Mouse (Mus musculus) 416B (cell line): ENCODE data around the gene Six5.
A peak's percentile ranks its signal among the peaks of the same experiment; 100 is the strongest.

Source experiments
- DNase-seq: peaks from one replicate; pipeline ENCODE4 v3.0.0; 2011; ENCODE audit warnings: low read depth

The Six5 gene

DNA sequence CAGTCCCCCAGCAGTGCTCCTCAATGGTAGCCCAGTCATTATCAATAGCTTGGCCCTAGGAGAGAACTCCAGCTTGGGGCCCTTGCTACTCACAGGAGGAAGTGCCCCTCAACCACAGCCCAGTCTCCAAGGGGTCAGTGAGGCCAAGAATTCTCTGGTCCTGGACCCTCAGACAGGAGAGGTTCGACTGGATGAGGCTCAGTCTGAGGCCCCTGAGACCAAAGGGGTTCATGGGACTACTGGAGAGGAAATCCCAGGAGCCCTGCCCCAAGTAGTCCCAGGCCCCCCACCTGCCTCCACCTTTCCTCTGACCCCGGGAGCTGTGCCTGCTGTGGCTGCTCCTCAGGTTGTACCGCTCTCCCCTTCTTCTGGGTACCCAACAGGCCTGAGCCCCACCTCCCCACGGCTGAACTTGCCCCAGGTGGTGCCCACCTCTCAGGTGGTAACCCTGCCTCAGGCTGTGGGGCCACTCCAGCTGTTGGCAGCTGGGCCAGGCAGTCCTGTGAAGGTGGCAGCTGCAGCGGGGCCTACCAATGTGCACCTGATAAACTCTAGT is 2.1 kb downstream of the Six5 start:
- no peak for DNase-seq

DNA sequence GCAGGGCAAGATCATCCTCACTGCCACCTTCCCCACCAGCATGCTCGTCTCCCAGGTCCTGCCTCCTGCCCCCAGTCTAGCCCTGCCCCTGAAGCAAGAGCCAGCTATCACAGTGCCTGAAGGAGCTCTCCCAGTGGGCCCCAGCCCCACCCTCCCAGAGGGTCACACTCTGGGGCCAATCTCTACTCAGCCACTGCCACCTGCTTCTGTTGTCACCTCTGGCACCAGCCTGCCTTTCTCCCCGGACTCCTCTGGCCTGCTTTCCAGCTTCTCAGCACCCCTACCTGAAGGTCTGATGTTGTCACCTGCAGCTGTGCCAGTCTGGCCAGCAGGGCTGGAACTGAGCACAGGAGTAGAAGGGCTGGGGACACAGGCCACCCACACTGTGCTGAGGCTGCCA is 2.8 kb downstream of the Six5 start:
- DNase-seq: no peak

DNA sequence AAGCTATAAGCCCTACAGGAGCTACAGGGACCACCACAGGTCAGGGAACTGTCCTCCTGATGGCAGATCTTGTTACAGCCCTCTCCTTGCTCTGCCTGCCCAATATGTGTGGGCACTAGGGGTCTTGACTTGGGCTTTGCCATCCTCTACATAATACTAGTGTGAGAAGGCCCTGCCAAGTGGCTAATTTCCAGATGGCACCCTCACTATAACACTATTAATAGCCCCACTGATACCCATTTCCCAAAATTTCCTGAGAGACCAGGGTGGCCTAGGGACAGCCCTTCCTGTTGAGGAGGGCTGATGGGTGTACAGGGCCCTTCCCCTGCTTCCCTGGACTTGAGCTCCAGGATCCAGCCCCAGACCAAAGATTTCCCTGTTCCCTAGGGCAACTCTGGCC is 3.5 kb downstream of the Six5 start:
- DNase-seq: no peak

DNA sequence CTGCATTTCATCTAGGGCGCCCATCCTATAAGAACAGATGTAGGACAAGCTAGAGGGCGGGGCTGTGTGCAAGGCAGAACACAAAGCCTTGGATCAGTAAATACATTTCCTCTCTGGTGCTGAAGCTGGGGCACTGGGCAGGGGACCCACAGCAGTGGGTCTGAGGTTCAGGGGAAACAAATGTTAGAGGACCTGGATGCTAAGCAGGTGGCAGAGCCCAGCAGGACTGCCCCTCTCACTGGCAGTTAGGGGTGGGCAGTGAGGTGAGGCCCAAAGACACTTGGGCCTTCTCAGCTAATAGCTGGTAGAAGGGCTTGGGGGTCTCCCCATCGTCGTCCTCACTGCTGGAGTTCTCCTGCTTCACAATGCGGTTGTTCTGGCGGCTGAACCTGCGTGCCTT is 4.4 kb downstream of the Six5 start:
- no peak for DNase-seq

DNA sequence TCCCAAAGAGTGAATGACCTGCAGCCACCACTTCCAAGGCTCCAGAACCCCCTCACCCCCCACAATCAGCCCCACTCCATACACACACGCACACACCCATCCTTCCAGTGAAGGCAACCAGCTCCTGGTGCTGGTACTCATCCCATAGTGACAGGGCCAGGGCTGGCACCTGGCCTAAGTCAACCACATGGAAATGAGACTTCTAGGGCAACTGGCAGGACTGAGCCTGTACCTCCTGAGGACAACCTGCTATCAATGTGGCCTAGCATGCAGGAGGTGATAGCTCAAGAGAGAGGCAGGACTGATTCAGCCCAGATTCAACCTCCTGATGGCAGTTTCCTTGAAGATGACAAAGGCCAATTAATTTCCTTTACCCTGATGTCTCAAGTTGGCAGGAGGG is 5.9 kb downstream of the Six5 start:
- no peak for DNase-seq

DNA sequence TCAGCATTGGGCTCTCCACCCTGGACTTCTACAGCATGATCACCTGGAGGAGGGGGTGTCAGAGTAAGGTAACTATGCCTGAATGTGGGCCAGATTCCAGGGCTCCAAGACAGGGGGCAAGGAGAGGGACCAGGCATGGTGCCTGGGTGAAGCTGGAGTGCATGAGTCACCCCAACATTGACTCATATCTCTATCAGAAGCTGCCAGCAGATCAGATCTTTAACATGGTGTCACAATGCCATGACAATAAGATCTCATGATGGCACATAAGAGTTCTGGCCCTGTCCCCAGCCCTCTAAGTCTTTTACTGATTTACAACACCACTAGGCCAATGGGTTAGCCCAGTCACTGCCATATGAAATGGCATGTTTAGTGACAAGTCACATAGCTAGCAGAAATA is 9.3 kb downstream of the Six5 start:
- peak; percentile 80 for DNase-seq

DNA sequence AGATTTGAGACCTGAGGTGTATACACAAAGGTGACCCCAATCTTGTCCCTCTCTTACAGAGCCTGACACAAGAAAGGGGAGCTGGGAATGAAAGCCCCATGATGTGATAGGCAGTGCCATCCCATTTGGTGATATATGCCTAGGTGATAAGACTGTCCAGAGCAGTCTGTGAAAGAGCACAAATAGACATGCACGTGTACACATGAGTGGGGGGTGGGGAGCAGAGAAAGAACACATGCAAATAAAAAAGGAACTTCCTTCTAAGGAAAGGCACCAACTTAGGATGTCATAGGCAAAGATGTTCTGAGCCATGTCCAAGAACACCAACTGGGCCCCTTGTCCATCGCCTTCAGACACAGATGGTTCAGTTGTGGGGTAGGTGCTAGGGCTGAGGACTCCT is 10.1 kb downstream of the Six5 start:
- DNase-seq: no peak

DNA sequence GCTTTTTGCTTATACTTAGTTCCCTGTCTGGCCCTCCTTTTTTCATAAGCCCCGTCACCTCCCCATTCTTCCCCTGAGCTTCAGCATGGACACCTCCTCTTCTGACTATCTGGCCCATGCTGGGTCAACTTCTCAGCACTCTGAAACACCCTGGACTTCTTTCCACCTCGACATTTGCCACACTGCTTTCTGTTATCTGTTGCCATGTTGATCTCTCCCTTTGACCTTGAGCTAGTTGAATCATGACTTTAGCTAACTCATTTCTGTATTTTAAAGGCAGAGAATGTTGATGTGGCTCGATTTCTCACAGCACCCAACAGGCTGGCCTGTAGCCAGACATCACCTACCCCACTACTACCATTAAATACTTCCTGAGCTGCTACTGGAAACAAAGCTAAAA is 13.0 kb downstream of the Six5 start:
- DNase-seq: no peak

DNA sequence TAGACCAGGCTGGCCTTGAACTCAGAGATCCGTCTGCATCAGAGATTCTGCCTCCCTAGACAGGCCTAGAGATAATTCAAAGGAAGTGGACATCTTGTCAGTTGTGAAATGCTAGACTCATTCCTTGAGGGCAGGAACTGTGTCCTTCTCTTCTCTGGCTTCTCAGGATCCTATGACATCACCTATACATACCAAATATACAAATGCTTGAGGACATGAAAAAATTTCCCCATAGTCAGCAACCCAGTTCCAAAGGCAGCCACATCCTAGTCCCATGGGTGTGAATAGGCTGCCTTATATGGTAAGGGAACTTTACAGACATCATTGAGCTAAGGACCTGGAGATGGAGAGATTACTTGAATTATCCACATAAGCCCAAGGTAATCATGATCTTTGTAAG is 15.2 kb downstream of the Six5 start:
- DNase-seq: no peak

DNA sequence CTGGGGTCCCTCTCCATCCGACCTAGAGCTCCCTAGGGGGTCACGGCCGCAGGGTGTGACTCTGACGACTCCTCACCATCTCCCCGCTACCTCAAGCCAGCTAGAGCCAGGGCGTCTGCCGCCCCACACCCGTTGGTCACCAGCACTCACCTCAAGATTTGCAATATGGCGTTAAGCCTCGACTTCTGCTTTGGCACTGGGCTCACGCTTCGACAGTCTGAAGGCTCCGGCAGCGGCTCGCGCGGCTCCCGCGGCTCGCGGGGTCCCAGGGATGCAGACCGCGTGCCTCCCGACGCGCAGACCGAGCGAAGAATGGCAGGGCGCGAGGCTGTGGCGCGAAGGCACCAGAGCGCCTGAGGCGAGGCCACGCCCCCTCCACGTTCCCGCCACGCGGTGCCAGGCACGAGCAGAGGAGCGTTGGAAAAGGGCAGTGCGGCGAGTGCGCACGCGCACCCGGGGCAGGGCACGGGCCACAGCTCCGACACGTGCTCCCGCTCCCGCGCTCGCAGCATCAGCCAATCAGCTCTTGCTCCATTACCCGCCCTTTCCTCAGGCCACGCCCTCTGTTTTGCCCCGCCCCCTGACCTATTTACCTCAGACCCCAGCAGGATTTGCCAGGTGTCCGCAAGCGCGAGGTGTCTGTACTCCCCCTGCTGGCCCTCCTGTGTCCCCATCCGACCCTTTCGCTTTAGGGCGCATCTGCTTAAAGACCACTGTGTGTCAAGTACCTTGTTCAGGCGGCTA is 23.8 kb downstream of the Six5 start, which contains the start of gene Gm4969:
Gm4969 (minus strand) TSS at position 341 of the 744 bp plus-strand sequence.
- no peak for DNase-seq

DNA sequence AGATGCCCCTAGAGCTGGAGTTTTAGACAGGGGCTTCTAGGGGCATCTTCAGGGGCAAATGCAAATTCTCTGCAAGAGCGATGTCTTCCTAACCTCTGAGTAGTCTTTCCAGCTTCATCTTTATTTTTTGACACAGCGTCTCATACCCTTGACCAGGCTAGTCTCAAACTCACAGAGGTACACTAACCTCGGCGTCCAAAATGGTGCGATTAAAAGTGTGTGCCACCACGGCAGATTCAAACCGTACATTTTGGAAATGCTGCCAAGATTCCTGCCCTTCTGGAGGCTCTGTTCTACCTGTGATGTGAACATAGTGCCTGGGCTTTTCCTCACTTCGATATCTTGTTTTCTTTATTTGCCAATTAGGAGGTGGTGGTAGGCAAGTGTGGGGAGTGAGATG is 24.7 kb downstream of the Six5 start:
- DNase-seq: no peak

DNA sequence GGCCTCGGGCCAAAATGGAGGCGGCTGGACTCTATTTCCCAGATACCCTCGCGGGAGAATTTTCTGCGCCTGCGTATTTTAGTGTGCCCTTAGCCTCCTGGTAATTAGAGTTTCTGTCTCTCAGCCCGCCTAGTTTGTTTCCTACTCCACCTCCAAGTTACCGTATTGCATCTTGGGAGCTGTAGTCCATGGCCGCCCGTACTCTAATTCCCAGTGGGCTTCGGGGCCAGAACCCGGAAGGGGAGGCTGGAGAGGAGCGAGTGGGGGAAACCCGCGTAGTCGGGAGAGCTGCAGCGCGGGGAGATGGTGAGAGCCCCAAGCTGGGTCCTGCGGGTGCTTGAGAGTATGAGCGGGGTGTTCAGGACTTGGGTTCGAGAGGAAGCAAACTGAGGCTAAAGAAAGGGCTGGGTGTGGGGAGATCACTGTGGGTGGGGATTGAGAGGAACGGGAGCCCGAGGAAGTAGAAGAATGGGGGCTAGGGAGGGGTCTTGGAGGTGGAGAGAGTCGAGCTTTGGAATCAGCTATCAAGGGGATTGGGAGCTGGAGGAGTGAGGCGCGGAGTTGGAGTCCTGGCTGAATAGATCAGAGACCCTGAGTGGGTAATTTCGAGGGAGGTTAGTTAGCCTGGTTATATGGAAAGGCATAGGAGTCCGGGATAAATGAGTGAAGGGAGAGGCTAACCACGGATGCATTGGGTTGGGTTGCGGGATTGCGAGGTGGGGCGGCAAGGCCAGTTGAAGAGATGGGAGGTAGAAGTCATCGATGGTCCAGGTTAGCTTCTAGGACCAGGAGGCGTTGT is 25.4 kb downstream of the Six5 start, which contains the start of gene Fbxo46:
Fbxo46 (plus strand) TSS at position 229 of the 799 bp plus-strand sequence.
- DNase-seq: peak; percentile 98

DNA sequence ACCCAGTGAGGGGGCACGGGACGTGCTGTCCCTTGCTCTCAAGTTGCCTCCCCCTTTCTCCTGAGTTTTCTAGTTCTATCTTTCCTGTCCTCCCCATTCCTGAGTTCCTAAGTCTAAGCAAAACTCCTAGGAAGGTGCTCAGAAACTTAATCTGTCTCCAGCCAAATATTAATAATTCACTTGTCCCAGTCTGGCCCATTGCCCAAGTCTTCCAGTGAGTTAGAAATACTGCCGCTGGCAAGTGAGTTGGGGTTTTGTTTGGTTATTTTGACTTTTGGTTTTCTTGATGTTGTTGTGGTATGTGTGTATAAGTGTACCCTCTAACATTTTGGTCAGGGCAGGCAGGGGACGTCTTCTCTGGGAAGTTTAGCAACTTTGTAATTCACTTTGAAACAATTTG is 27.3 kb downstream of the Six5 start:
- DNase-seq: no peak

DNA sequence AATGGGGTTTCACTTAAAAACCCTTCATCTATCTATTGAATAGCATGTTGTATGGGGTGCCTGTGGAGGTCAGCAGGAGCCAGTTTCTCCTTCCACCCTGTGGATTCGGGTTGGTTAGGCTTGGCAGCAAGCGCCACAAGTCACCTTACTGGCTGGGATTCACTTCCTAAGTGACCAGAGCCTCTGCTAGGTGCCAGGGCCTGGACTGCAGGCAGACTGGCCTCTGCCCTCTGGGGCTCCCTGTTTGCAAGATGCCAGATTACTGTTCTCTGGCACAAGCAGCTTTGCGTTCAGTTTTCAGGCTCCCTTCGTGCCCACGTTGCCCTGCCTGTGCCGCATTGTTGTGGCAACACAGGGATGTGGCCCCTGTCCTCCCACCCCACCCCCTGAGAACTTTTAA is 30.3 kb downstream of the Six5 start:
- no peak for DNase-seq

DNA sequence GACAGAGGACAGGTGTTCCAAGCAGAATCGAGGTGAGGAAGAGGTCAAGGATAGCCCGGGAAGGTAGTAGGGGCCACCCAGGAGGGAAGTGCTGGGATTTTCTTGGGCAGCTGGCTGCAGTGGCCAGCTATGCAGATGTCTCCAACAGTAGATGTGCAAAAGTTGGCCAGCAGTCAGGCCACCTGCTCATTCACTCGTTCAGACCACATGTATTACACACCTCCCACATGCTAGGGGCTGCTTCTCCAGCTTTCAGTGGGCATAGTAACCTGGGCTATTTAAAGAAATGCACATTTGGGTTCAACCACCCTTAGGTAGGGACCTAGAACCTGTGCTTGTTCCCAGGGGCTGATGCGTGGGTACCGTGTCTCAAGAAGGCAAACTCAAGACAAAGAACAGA is 33.4 kb downstream of the Six5 start:
- DNase-seq: no peak

DNA sequence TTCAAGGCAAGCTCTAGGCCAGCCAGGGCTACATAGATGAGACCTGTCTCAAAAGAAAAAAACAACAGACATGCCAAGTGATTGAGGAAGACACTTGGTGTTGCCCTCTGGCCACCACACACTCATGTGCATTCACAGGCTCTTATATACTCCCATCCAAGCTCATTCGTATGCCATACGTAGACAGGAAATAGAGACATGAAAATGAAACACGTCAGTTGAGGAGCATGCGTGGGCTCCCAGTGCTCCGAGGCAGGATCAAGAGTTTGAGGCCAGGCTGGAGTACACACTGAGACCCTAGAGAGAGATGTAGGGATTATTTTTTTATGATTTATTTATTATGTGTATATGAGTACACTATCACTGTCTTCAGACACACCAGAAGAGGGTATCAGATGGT is 35.0 kb downstream of the Six5 start:
- no peak for DNase-seq

DNA sequence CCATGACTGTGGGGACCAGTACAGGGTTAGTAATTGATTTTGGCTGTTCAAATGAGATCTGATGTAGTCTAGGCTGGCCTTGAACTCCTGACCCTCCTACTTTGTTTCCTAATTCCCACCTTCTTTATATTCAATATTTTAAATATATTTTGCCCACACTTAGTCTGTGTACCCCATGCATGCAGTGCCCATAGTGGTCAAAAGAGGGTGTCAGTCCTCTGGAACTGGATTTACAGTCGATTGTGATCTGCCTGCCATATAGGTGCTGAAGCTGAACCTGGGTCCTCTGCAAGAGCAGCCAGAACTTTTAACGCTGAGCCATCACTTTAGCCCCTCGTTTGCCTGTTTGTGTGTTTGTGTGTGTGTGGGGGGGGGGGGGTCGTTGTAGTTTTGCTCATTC is 36.3 kb downstream of the Six5 start:
- DNase-seq: peak; percentile 57

DNA sequence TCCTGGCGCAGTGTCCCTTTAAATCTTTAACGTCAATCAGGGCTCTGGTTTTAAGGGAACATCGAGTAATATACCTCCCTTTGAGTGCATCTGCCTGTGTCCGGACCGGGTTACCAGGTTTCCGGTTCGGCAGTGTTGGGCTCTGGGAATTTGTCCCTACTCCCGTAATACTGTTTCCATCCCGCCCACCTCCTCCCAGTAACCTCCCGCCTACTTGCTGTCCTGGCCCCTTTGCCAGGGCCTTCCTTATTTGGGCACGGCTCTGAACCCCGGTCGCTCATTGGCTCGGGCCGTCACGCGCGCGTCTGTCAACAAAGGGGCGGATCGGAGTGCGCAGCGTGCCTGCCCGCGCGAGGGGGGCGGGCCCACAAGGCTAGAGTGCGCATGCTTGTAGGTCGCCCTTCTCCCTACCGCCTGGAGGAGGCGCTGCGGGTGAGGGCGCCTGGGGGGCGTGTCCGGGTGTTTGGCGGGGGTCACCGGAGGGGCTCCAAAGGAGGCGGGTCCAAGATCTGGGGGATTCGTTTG is 37.0 kb downstream of the Six5 start:
- peak; percentile 98 for DNase-seq

DNA sequence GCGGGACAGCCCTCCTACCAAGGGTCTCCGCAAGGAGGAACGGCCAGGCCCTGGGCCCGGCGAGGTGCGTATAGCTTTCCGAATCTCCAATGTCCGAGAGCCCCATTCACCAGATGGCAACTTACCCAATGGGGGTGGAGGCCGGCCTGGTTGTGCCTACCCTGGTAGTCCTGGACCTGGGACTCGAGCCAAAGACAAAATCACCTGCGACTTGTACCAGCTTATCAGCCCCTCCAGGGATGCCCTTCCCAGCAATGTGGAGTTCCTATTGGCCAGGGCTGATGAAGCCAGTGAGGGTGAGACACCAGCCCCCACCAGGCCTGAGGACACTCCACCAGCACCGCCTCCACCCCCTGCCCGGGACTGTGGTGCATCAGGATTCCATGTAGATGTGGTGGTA is 41.8 kb downstream of the Six5 start:
- no peak for DNase-seq

DNA sequence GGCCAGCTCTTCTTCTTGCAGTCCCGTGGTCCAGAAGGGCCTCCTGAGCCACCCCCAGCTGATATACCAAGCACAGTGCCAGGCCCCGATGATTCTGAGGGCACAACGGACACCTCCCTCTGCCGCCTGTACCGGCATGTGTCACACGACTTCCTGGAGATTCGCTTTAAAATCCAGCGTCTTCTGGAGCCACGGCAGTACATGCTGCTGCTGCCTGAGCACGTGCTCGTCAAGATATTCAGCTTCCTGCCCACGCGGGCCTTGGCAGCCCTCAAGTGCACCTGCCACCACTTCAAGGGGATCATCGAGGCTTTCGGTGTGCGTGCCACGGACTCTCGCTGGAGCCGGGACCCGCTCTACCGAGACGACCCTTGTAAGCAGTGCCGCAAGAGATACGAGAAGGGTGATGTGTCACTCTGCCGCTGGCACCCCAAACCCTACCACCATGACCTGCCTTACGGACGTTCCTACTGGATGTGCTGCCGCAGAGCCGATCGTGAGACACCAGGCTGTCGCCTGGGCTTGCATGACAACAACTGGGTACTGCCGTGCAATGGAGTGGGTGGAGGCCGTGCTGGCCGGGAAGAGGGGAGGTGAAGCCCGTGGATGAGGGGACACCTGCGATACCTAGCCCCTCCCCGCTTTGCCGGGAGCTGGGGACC is 42.4 kb downstream of the Six5 start:
- no peak for DNase-seq

DNA sequence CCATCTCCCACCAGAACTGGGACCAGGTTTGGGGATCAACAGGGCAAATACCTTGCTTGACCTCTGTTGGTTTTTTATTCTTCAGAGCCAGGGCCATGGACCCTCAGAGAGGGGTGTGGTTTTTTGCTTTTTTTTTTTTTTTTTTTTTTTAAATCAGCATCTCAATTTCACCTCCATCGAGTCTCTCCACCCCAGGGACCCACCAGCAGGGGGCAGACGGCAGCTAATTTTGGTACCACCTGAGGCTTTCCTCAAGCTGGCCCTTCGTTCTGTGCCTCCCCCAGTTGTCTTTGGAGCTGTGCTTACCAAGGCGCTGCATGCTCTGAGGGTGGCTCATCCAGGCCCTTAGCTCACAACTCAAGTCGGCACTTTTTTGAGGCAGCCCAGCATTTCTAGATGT is 43.0 kb downstream of the Six5 start:
- peak; percentile 58 for DNase-seq

DNA sequence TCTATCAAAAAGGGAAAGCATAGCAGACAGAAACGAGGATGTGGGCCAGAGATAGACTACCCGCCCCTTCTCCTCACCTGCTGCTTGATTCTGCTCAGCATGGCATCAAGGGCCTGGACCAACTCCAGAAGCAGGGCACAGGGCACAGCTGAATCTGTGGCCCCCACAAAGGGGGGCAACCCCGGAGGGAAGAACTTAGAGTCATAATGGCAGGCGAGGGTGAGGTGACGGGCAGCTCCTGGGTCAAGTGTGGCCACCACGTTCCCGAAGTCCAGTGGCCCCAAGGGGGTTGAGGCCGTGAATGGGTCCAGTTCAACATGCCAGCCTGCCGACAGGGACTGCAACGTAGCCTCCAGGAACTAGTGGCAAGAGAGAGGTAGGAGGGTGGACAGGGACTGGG is 52.4 kb downstream of the Six5 start:
- no peak for DNase-seq
